Mouse (Mus musculus) bone marrow macrophage, adult 2 months (primary cell): Measurements from ENCODE around the gene Tchh. TPM values are rescaled to one million over a fixed set of nuclear protein-coding genes. Genes with fewer than 3 reads are reported as not detected.
A peak's percentile ranks its signal among the peaks of the same experiment; 100 is the strongest.
"Not testable (repeated sequence)": the region's sequence is repeated elsewhere in the genome, so short reads cannot be mapped to it uniquely, and the experiment has no call there.

ENCODE experiments used
- H3K27ac ChIP-seq: 2 replicates; pipeline ENCODE4 v1.5.1; 2012; ENCODE audit warnings: low read depth, low read length; ENCODE audit not compliant: insufficient read depth
- H3K4me1 ChIP-seq: 2 replicates; pipeline ENCODE4 v1.6.1; 2012; ENCODE audit warnings: low read length; ENCODE audit not compliant: control insufficient read depth, insufficient read depth
- H3K4me3 ChIP-seq: 2 replicates; pipeline ENCODE4 v1.5.1; 2012; ENCODE audit warnings: mild to moderate bottlenecking, low read length, moderate library complexity; ENCODE audit not compliant: insufficient read depth
- CTCF ChIP-seq: IDR thresholded peaks from 2 replicates; pipeline ENCODE4 v1.5.1; 2012; ENCODE audit warnings: low read depth, mild to moderate bottlenecking, low read length, moderate library complexity
- POLR2A ChIP-seq: IDR thresholded peaks from 2 replicates; pipeline ENCODE4 v1.6.1; 2012; ENCODE audit warnings: mild to moderate bottlenecking, low read depth, low read length, borderline replicate concordance
- polyA plus RNA-seq: library from polyadenylated mRNA; stranded (reverse); fragments of >200 nt; gene quantifications from 2 replicates; pipeline ENCODE4 v1.2.4, GENCODE M21; 2012; ENCODE audit not compliant: missing spikeins, insufficient read depth, insufficient read length

Tchh gene
- polyA plus RNA-seq, 1 experiment: 0.16 TPM

DNA sequence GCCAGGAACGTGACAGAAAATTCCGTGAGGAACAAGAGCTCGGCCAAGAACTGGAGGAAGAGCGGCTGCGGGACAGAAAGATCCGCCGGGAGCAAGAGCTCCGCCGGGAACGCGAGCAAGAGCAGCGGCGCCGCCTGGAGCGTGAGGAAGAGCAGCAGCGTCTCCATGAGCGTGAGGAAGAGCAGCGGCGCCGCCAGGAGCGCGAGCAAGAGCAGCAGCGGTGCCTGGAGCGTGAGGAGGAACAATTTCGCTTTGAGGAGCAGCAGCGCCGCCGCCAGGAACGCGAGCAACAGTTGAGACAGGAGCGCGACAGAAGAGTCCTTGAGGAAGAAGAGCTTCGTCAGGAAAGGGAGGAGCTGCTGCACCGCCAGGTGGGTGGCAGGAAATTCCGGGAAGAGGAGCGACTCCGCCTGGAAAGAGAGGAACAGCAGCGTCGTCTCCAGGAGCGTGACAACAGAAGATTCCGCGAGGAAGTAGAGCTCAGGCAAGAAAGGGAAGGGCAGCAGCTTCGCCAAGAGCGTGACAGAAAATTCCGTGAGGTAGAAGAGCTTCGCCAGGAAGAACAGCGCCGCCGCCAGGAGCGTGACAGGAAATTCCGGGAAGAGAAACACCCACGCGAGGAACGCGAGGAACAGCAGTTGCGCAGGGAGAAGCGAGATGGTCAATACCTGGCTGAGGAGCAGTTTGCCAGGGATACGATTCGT lies 5.2 kb downstream of the Tchh start:
- TF ChIP-seq POLR2A (no peak), CTCF (0 out of 2 replicates have a peak, but pooled peaks have one; percentile 12)
- H3K27ac ChIP-seq: no peak overlapping the region
- H3K4me1 ChIP-seq: peaks cover 6% of the 10 kb centered on the region; the same call in 1 of the 2 replicates
- H3K4me3 ChIP-seq: peak overlapping the region; percentile 57

DNA sequence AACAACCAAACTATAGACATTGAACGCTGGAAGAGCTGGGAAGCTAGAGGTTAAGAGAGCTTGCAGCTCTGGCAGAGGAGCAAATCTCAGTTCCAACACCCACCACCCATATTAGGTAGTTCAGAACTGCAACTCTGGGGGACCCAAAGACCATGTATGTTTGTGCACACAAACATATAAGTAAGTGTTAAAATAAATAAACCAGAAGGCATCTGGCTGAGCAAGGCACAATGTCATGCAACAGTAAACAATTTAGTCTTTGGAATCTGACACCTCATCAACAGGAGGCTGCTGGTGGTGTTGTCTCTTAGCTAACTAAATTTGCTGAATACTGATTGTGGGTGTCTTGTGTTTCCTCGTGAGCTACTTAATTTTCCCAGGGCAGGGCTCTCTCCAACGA lies 24.4 kb downstream of the Tchh start:
- H3K4me3 ChIP-seq: no peak overlapping the region
- no peak overlapping the region for H3K27ac ChIP-seq
- H3K4me1 ChIP-seq: peaks cover 5% of the 10 kb centered on the region; the same call in 1 of the 2 replicates
- TF ChIP-seq CTCF (no peak), POLR2A (no peak)

DNA sequence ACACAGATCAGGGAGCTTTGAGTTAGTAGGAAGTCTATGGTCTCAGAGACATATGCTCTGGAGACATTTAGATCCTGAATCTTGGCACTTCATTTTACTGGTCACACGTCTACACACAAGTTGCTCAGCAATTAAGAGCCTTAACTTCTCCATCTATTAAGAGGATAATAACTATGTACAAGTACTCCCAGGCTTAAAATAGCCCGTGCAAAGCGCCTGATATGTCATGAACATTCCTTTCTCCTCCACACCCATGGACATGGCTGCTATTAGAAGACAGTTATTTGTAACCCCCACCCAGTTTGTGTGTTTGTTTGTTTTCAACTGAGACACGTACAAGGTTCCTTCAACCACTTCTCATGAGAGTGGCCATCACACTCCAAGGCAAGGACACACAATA lies 25.0 kb downstream of the Tchh start:
- Histone ChIP-seq H3K27ac (no peak overlapping the region), H3K4me3 (no peak overlapping the region), H3K4me1 (peaks cover 5% of the 10 kb centered on the region; the same call in 1 of the 2 replicates)
- TF ChIP-seq POLR2A: no peak
- TF ChIP-seq CTCF: no peak

DNA sequence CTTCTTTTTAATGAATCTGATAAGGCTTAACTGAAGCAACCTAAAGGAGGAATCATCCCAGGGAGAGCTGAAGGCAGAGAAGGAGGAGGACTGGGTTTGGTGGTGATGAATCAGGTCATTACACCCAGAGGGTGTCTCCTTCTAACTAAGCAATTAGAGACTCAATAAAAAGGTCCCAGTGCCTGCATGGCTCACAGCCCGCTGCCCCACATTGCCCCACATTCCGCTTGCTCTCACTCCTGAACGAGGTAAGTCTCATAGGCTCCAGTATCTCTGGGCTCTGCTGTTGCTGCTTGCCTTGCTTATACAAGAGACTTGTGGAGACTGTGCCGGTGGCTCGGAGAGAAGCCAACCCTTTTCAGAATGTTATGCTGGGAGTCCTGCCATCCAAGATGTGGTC lies 26.4 kb downstream of the Tchh start, which contains the start of gene Tchhl1:
TSS of gene Tchhl1 (plus strand) at position 194 of the 400 bp plus-strand sequence.
- peaks cover 5% of the 10 kb centered on the region; the same call in 1 of the 2 replicates for H3K4me1 ChIP-seq
- TF ChIP-seq POLR2A: no peak
- TF ChIP-seq CTCF: no peak
- H3K4me3 ChIP-seq: no peak within 1 kb of the TSS
- H3K27ac ChIP-seq: no peak within 1 kb of the TSS

DNA sequence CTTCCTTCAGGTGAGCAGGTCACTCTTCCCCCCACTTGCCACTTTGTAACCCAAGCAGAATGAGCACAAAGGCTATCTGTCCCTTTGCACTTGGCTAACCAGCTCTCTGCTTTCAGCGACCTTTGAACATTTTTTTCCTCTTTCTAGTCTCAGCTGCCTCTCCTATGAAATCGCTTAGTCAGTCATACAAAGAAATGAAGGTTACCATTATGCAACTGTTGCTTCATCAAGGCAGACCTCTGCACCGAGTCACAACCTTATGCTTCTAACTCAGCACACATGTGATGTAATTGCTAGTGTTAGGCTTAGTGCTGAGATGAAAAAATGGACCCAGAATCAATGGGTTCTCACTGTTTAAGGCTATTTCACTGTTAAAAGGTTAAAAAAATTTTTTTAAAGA lies 27.5 kb downstream of the Tchh start:
- Histone ChIP-seq H3K27ac (no peak overlapping the region), H3K4me3 (no peak overlapping the region), H3K4me1 (peaks cover 5% of the 10 kb centered on the region; the same call in 1 of the 2 replicates)
- TF ChIP-seq POLR2A (no peak), CTCF (no peak)

DNA sequence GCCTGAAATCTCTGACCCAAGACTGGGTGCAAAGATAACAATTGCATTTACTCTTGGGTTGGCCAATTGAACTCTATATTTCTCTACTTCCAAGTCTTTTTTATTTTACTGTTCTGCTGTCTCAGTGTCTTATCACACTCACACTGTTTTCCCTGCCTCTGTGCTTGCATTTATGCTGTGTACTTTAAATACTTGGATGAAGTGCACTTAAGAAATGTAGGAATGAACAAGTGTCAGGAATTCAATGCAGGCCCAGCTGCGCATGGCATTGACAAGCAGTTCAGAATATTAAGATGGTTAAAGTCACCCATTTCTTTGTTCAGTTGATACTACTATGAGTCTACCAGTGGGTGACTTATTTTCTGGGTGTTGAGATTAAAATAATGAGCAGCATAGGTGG lies 37.9 kb downstream of the Tchh start:
- Histone ChIP-seq H3K4me1 (no peaks in the 10 kb centered on the region; the same call in 1 of the 2 replicates), H3K27ac (no peak overlapping the region), H3K4me3 (no peak overlapping the region)
- TF ChIP-seq CTCF: no peak

DNA sequence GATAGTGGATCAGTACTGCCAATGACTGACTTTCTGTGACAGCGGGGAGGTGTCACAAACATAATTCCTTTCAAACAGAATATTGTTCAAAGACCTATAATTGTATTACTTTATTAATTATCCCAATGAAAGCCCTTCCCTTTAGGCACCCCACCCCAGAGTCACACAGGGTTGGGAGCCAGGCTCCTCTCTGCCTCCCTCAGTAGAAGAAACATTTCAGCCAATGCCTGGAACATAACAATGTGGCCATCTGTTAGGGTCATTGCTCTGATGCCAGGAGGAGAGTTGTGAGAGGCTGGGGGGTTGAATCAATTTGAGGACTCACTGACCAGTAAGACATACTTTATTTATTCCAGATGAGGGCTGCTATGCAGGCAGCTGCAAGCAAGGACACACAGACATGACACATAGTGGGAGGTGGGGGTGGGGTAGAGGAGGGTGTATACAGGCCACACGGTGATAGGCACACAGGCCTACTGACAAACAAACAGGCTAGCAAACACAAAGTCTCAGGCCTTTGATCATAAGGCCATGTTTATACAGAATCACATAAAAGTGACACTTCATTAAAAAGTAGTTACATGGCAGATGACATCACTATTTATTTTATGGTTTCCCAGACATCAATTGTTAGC lies 40.0 kb downstream of the Tchh start:
- TF ChIP-seq CTCF: no peak
- TF ChIP-seq POLR2A: no peak
- Histone ChIP-seq H3K27ac (no peak overlapping the region), H3K4me3 (no peak overlapping the region), H3K4me1 (peaks cover 5% of the 10 kb centered on the region)

DNA sequence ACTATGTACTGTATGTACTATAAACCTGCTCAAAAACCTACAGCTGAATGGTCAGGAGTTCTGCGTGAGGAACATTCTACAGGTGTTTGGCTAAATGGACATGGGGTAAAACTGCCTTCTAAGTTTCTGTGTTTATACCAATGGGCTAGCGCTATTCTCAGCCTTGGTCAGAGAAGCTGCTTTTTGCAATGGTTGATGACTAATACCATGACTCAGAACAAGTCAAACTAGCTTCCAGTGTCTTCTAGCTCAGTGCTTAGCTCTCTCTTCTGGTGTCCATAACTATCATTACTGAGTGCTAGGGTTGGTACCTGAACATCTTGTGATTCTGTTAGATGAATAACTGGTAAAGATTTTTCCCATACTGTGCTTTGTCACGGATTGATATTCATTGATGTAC lies 43.5 kb downstream of the Tchh start:
- TF ChIP-seq POLR2A (no peak), CTCF (no peak)
- H3K4me1 ChIP-seq: peaks cover 5% of the 10 kb centered on the region

DNA sequence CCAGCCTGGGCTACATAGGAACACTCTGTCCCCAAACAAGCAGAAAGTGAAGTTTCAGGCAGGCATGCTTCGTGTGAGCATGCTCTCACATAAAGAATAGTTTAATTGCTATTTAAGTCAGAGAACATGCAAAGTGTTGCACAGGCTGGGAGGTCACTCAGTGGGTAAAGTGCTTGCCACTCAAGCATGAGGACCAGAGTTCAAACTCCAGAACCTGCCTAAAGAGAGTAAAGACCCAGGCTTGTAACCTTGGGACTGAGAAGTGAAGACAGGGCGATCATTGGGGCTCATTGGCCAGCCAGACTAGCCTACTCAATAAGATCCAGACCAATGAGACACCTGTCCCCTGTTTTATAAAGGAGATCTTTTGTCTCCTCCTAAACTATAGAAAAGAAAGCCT lies 46.4 kb downstream of the Tchh start:
- Histone ChIP-seq H3K4me1 (peaks cover 5% of the 10 kb centered on the region), H3K27ac (no peak overlapping the region), H3K4me3 (no peak overlapping the region)
- TF ChIP-seq CTCF: no peak
- no peak for TF ChIP-seq POLR2A

More for the DNA sequence above, 43.5 kb downstream of the Tchh start:
- no peak overlapping the region for H3K4me3 ChIP-seq
- H3K27ac ChIP-seq: no peak overlapping the region

DNA sequence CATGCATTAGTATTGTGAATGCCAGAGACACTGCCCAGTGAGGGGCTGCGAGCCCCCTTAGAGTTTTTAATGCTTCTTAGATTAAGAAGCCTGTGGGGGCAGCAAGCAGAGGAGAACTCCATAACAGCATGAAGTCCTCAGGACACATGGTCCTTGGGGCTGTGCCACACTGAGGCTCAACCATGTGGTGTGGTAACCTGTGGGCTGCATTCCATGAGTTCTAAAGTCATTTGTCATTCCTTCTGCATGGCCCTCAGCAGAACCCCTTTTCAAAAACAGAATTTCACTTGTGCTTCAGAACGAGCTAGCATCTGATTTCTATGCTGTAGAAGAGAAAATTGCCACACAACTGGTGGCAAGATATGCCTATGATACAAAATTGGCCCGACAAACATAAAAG lies 50.0 kb downstream of the Tchh start:
- H3K4me1 ChIP-seq: no peaks in the 10 kb centered on the region
- TF ChIP-seq CTCF (no peak), POLR2A (no peak)
- H3K4me3 ChIP-seq: no peak overlapping the region
- no peak overlapping the region for H3K27ac ChIP-seq

DNA sequence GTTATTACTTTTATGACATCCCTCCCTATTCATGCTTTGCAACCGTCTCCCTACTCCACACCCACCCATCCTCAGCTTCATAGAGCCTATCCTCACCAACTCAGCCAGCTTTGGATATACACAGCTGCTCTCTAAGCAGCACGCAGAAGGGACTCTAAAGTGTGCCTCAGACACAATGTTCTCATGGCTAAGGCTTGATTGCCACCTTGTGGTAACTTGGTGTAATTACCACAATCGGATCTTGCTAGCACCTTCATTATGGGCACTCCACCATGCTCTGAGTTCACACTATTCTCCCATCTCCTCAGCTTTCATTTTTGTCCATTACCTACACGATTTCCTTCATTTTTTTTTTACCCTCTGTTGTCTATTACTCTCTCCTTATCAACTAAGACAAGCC lies 51.9 kb downstream of the Tchh start:
- Histone ChIP-seq H3K4me1 (no peaks in the 10 kb centered on the region), H3K27ac (no peak overlapping the region), H3K4me3 (no peak overlapping the region)
- TF ChIP-seq POLR2A (no peak), CTCF (no peak)

DNA sequence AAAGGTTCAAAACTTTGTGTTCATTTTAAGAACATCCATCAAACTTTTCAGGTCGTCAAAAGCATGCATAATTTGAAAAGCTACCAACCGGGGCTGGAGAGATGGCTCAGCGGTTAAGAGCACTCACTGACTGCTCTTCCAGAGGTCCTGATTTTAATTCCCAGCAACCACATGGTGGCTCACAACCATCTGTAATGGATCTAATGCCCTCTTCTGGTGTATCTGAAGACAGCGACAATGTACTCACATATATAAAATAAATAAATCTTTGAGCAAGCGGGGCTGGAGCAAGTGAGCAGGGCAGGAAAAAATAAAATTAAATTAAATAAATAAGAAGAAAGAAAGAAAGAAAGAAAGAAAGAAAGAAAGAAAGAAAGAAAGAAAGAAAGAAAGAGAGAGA lies 52.6 kb downstream of the Tchh start:
- H3K27ac ChIP-seq, H3K4me1 ChIP-seq, H3K4me3 ChIP-seq: not testable (repeated sequence)
